Mouse (Mus musculus) frontal cortex, adult 2 months (tissue): ENCODE results near the gene Creb3. TPM values are rescaled to one million over a fixed set of nuclear protein-coding genes. Genes with fewer than 3 reads are reported as not detected.

ENCODE experiments used
- polyA plus RNA-seq: library from polyadenylated mRNA; depleted of rRNA; stranded (reverse); fragments of >200 nt; gene quantifications from 2 replicates; pipeline ENCODE4 v1.2.3, GENCODE M21; 2012; rRNA removed

Creb3 gene
- polyA plus RNA-seq, 1 experiment: 78.4 TPM

Other genes starting within 250 kb of the Creb3 start
- gene Rusc2, start 180.4 kb upstream of the Creb3 start, polyA plus RNA-seq: 60.0 and 64.5 TPM in 2 replicates
- gene Fam166b, start 133.2 kb upstream of the Creb3 start, polyA plus RNA-seq: 1.1 and 1.2 TPM in 2 replicates
- 70.5 and 78.2 TPM in 2 replicates for gene Tesk1, start 120.4 kb upstream of the Creb3 start, polyA plus RNA-seq
- gene Cd72, start 107.7 kb upstream of the Creb3 start, polyA plus RNA-seq: 0.64 and 1.6 TPM in 2 replicates
- gene Sit1, start 78.6 kb upstream of the Creb3 start, polyA plus RNA-seq: 0.16 TPM in 1 of 2 replicates, not detected in the other
- gene Ccdc107, start 69.4 kb upstream of the Creb3 start, polyA plus RNA-seq: 88.4 and 126 TPM in 2 replicates
- gene Arhgef39, start 62.6 kb upstream of the Creb3 start, polyA plus RNA-seq: 1.3 and 1.6 TPM in 2 replicates
- 0.11 and 0.14 TPM in 2 replicates for gene Car9, start 55.4 kb upstream of the Creb3 start, polyA plus RNA-seq
- gene Tpm2, start 38.6 kb upstream of the Creb3 start, polyA plus RNA-seq: 11.8 and 15.7 TPM in 2 replicates
- gene Tln1, start 359 bp downstream of the Creb3 start, polyA plus RNA-seq: 42.4 and 43.2 TPM in 2 replicates
- gene Rgp1, start 16.4 kb downstream of the Creb3 start, polyA plus RNA-seq: 35.5 and 39.6 TPM in 2 replicates
- gene Gba2, start 16.5 kb downstream of the Creb3 start, polyA plus RNA-seq: 85.8 and 91.4 TPM in 2 replicates
- not detected in 2 replicates for gene Msmp, start 22.2 kb downstream of the Creb3 start, polyA plus RNA-seq
- 119 and 122 TPM in 2 replicates for gene Npr2, start 69.6 kb downstream of the Creb3 start, polyA plus RNA-seq
- 2.1 and 2.6 TPM in 2 replicates for gene Spag8, start 91.3 kb downstream of the Creb3 start, polyA plus RNA-seq
- gene Hint2, start 94.1 kb downstream of the Creb3 start, polyA plus RNA-seq: 75.8 and 81.1 TPM in 2 replicates
- 35.5 and 38.0 TPM in 2 replicates for gene Tmem8b, start 106.6 kb downstream of the Creb3 start, polyA plus RNA-seq
- 0.88 and 0.94 TPM in 2 replicates for gene Fam221b, start 106.8 kb downstream of the Creb3 start, polyA plus RNA-seq
- not detected in 2 replicates for gene Olfr70, start 138.5 kb downstream of the Creb3 start, polyA plus RNA-seq
- gene Olfr71, start 147.9 kb downstream of the Creb3 start, polyA plus RNA-seq: not detected in 2 replicates
- 1.9 and 2.8 TPM in 2 replicates for gene Hrct1, start 164.9 kb downstream of the Creb3 start, polyA plus RNA-seq
- 0.97 and 1.2 TPM in 2 replicates for gene Spaar, start 167.7 kb downstream of the Creb3 start, polyA plus RNA-seq
- gene Olfr159, start 208.7 kb downstream of the Creb3 start, polyA plus RNA-seq: not detected in 2 replicates